Mouse (Mus musculus) B cell, adult 62 days (primary cell): ENCODE data around the gene Tnks1bp1. TPM values are rescaled to one million over a fixed set of nuclear protein-coding genes. Genes with fewer than 3 reads are reported as not detected.

Experiments used
- total RNA-seq: library from RNA; stranded (reverse); gene quantifications from 4 replicates; pipeline ENCODE4 v1.2.4, GENCODE M21; 2023

Gene Tnks1bp1
- total RNA-seq: 35.1 to 48.5 TPM (median 36.5 TPM) in 4 replicates

DNA sequence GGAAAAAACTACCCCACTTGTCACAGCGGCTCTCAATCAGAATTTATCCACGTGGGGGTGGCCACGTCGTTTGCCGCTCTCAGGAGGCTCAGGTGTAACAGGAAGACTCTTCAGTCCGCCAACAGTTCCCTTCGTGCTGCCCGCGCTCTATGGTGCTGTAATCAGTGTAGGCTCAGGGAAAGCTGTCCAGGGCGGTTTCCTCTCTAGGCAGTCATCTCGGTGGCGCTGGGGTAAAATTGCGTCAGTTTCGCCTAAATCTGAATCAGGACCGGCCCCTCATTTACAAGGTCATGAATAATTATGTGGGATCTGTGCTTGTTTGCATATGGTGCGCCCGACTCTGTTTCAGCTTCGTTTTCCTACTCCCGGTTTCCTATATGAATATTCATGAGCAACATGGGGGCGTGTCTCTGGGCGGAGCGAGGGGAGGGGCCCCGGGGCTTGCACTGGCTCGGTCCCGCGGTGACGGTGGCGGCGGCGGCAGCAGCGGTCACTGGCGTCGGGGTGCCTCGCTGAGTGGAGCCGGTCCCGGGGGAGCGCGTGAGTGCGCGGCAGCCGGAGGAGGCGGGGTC, at the start of gene Tnks1bp1:
Gene Tnks1bp1 (plus strand): TSS at position 427 of the 572 bp plus-strand sequence.

DNA sequence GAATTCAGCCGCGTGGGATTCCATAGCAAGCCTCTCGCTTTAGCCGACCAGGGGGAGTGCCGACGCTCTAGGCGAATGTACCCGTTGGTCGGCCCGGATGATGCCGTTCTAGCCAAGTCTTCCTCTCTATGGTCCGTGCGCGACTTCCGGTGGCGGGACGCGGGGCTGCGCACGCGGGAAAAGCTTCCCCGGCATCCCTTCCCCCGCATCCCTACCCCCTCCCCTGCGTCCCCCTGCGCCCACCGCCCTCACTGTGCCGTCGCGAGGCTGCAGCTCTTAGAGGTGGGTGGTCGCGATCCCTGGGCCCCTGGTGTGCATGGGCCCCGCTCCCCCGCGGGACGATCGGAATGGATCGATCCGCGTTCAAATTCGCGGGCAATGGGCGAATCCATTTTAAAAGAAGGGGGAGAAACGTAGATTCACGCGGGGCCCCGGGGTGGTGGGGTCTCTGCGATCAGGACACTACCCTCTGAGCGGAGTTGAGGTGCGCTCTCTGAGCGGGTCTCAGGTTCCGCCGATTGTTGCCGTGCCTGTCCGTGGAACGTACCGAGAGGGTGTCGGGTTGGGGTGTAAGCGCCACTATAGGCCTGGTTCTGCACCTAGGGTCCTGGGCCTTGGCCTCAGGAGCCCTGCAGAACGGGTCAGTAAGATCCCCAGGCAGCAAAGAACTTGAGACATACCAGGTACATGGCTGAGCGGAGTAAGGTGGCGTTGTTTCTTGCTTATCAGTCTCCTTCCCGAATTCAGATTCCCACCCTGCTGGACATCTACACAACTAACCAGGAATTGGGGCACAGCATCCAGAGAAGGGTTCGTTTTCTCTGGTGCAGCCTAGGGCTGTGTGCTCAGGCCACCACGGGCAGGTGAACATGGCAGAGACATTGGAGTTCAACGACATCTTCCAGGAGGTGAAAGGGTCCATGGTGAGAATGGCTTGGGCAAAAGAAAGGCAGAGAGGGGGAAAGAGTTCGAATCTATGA, 10.5 kb upstream of the Tnks1bp1 start, which contains the start of the genes Ssrp1 and P2rx3:
Gene Ssrp1 (plus strand): TSS at position 188 of the 980 bp plus-strand sequence.
Gene P2rx3 (minus strand): TSS at position 416 of the 980 bp plus-strand sequence.

Other genes with a start within 250 kb of the Tnks1bp1 start
- gene Ube2l6, start 249.2 kb upstream of the Tnks1bp1 start, total RNA-seq: 9.9 to 13.9 TPM (median 12.4 TPM) in 4 replicates
- gene Smtnl1, start 225.4 kb upstream of the Tnks1bp1 start, total RNA-seq: not detected in 4 replicates
- 15.5 to 34.2 TPM (median 20.3 TPM) in 4 replicates for gene Timm10, start 221.0 kb upstream of the Tnks1bp1 start, total RNA-seq
- 5.8 to 6.3 TPM (median 5.9 TPM) in 4 replicates for gene Slc43a1, start 209.2 kb upstream of the Tnks1bp1 start, total RNA-seq
- gene Rtn4rl2, start 161.3 kb upstream of the Tnks1bp1 start, total RNA-seq: not detected in 4 replicates
- gene Slc43a3, start 111.4 kb upstream of the Tnks1bp1 start, total RNA-seq: 9.0 to 14.1 TPM (median 10.9 TPM) in 4 replicates
- gene Prg2, start 67.6 kb upstream of the Tnks1bp1 start, total RNA-seq: 0.98 to 2.2 TPM (median 1.6 TPM) in 4 replicates
- gene Prg3, start 59.8 kb upstream of the Tnks1bp1 start, total RNA-seq: not detected in 4 replicates
- gene Ssrp1, start 10.8 kb upstream of the Tnks1bp1 start, total RNA-seq: 165 to 186 TPM (median 182 TPM) in 4 replicates
- 0.31 to 0.86 TPM (median 0.68 TPM) in 4 replicates for gene P2rx3, start 10.6 kb upstream of the Tnks1bp1 start, total RNA-seq
- not detected in 4 replicates for gene Aplnr, start 88.2 kb downstream of the Tnks1bp1 start, total RNA-seq
- not detected in 4 replicates for gene Lrrc55, start 149.2 kb downstream of the Tnks1bp1 start, total RNA-seq